Mouse (Mus musculus) liver, embryonic 15.5 days (tissue): ENCODE data around the gene Lsm10. TPM values are rescaled to one million over a fixed set of nuclear protein-coding genes. Genes with fewer than 3 reads are reported as not detected.

Experiments used
- ATAC-seq: fragments of 200-750 bp; cut with Nextera tagmentation; 2 replicates; pipeline ENCODE4 v1.8.0; 2017; ENCODE audit warnings: moderate number of reproducible peaks, mild to moderate bottlenecking, moderate library complexity; ENCODE audit not compliant: insufficient read depth
- H3K27ac ChIP-seq: fragments of 300-500 bp; sonication (generic); replicated peaks from 2 replicates; pipeline ENCODE4 v1.5.1; 2015; ENCODE audit warnings: mild to moderate bottlenecking, inconsistent platforms
- H3K27me3 ChIP-seq: fragments of 300-500 bp; sonication (generic); 2 replicates; pipeline ENCODE4 v1.6.1; 2015; ENCODE audit warnings: mild to moderate bottlenecking, inconsistent platforms
- H3K36me3 ChIP-seq: fragments of 300-500 bp; sonication (generic); replicated peaks from 2 replicates; pipeline ENCODE4 v1.6.1; 2015; ENCODE audit warnings: moderate library complexity, mild to moderate bottlenecking, inconsistent platforms
- H3K4me1 ChIP-seq: fragments of 300-500 bp; sonication (generic); replicated peaks from 2 replicates; pipeline ENCODE4 v1.6.1; 2015; ENCODE audit warnings: inconsistent platforms
- H3K4me2 ChIP-seq: fragments of 300-500 bp; sonication (generic); 2 replicates; pipeline ENCODE4 v1.6.1; 2015; ENCODE audit warnings: moderate library complexity, mild to moderate bottlenecking, inconsistent platforms
- H3K4me3 ChIP-seq: fragments of 300-500 bp; sonication (generic); replicated peaks from 2 replicates; pipeline ENCODE4 v1.5.1; 2015; ENCODE audit warnings: mild to moderate bottlenecking, inconsistent platforms
- H3K9ac ChIP-seq: fragments of 300-500 bp; sonication (generic); 2 replicates; pipeline ENCODE4 v1.6.1; 2015; ENCODE audit warnings: moderate library complexity, mild to moderate bottlenecking, inconsistent platforms
- H3K9me3 ChIP-seq: fragments of 300-500 bp; sonication (generic); replicated peaks from 2 replicates; pipeline ENCODE4 v1.6.1; 2016; ENCODE audit warnings: inconsistent platforms
- WGBS: fragments of 180-500 bp; shearing (Covaris S2); methylation state at CpG from one replicate; pipeline ENCODE4 v1.1.7; 2015; ENCODE audit warnings: mixed read lengths; ENCODE audit not compliant: insufficient replicate concordance; 5-methylcytosine and 5-hydroxymethylcytosine counted together
- polyA plus RNA-seq: library from polyadenylated mRNA; unstranded; fragments of >200 nt; fragmentation: Nextera tagmentation; extraction: Ambion mirVana; gene quantifications from 2 replicates; pipeline ENCODE4 v1.2.1, GENCODE M21; 2015

The Lsm10 gene
- polyA plus RNA-seq, 1 experiment from 2014 or later = 26.7 TPM

- Histone ChIP-seq H3K9ac (no peak overlapping the region), H3K27me3 (no peaks in the 10 kb centered on the region), H3K4me1 (0 out of 2 replicates have a peak, but pooled peaks cover 5% of the 10 kb centered on the region), H3K9me3 (no peaks in the 10 kb centered on the region), H3K4me3 (no peak overlapping the region), H3K27ac (no peak overlapping the region), H3K36me3 (peaks cover 28% of the 10 kb centered on the region), H3K4me2 (no peak overlapping the region)
- no peak for ATAC-seq
- 83% methylated on average over 10 of the region's 10 CpGs for WGBS
Observed at GRCm38 (mm10) chr4:126123309-126124040, 27.1 kb downstream of the Lsm10 start.

GRCm38 (mm10) chr4:126130502-126130901, 34.1 kb downstream of the Lsm10 start:
- H3K27ac ChIP-seq = no peak overlapping the region
- WGBS = 74% methylated on average over 11 of the region's 11 CpGs
- H3K4me3 ChIP-seq = no peak overlapping the region
- ATAC-seq = no peak
- H3K9ac ChIP-seq = no peak overlapping the region
- no peaks in the 10 kb centered on the region for H3K27me3 ChIP-seq
- peaks cover 46% of the 10 kb centered on the region for H3K36me3 ChIP-seq
- H3K4me1 ChIP-seq = peaks cover 16% of the 10 kb centered on the region; the same call in 1 of the 2 replicates
- no peak overlapping the region for H3K4me2 ChIP-seq
- no peaks in the 10 kb centered on the region for H3K9me3 ChIP-seq

GRCm38 (mm10) chr4:126131290-126132121, 35.1 kb downstream of the Lsm10 start:
- no peaks in the 10 kb centered on the region for H3K9me3 ChIP-seq
- no peaks in the 10 kb centered on the region for H3K27me3 ChIP-seq
- no peak; the same call in 1 of the 2 replicates for ATAC-seq
- peak overlapping the region; percentile 61 for H3K27ac ChIP-seq
- no peak overlapping the region for H3K9ac ChIP-seq
- H3K4me2 ChIP-seq = no peak overlapping the region
- H3K4me1 ChIP-seq = peaks cover 16% of the 10 kb centered on the region; the same call in 1 of the 2 replicates
- peaks cover 48% of the 10 kb centered on the region for H3K36me3 ChIP-seq
- WGBS = 56% methylated on average over 10 of the region's 10 CpGs
- no peak overlapping the region for H3K4me3 ChIP-seq

GRCm38 (mm10) chr4:126132636-126133264, 36.3 kb downstream of the Lsm10 start:
- H3K9me3 ChIP-seq = no peaks in the 10 kb centered on the region
- H3K27me3 ChIP-seq = no peaks in the 10 kb centered on the region
- no peak overlapping the region for H3K9ac ChIP-seq
- WGBS = 73% methylated on average over 6 of the region's 6 CpGs
- no peak overlapping the region for H3K27ac ChIP-seq
- no peak overlapping the region for H3K4me2 ChIP-seq
- peaks cover 11% of the 10 kb centered on the region; the same call in 1 of the 2 replicates for H3K4me1 ChIP-seq
- no peak for ATAC-seq
- no peak overlapping the region for H3K4me3 ChIP-seq
- peaks cover 44% of the 10 kb centered on the region for H3K36me3 ChIP-seq

- Histone ChIP-seq H3K27ac (no peak overlapping the region), H3K27me3 (no peaks in the 10 kb centered on the region), H3K4me2 (no peak overlapping the region), H3K4me3 (no peak overlapping the region), H3K36me3 (peaks cover 47% of the 10 kb centered on the region), H3K4me1 (peaks cover 11% of the 10 kb centered on the region; the same call in 1 of the 2 replicates), H3K9ac (no peak overlapping the region), H3K9me3 (no peaks in the 10 kb centered on the region)
- 87% methylated on average over 4 of the region's 4 CpGs for WGBS
- no peak for ATAC-seq
Observed at GRCm38 (mm10) chr4:126134236-126134635, 37.8 kb downstream of the Lsm10 start.

GRCm38 (mm10) chr4:126134639-126135038, 38.2 kb downstream of the Lsm10 start:
- Histone ChIP-seq H3K4me2 (no peak overlapping the region), H3K27me3 (no peaks in the 10 kb centered on the region), H3K36me3 (peaks cover 46% of the 10 kb centered on the region), H3K27ac (no peak overlapping the region), H3K4me1 (peaks cover 11% of the 10 kb centered on the region; the same call in 1 of the 2 replicates), H3K9ac (no peak overlapping the region), H3K9me3 (no peaks in the 10 kb centered on the region), H3K4me3 (no peak overlapping the region)
- 73% methylated on average over 4 of the region's 4 CpGs for WGBS
- ATAC-seq = no peak

GRCm38 (mm10) chr4:126137773-126138172, 41.4 kb downstream of the Lsm10 start:
- Histone ChIP-seq H3K9ac (no peak overlapping the region), H3K27ac (no peak overlapping the region), H3K4me1 (no peaks in the 10 kb centered on the region), H3K4me2 (no peak overlapping the region), H3K4me3 (no peak overlapping the region), H3K36me3 (peaks cover 44% of the 10 kb centered on the region), H3K27me3 (no peaks in the 10 kb centered on the region), H3K9me3 (no peaks in the 10 kb centered on the region)
- WGBS = 74% methylated on average over 4 of the region's 4 CpGs
- ATAC-seq = no peak

- peak; percentile 35; the same call in 1 of the 2 replicates for ATAC-seq
- Histone ChIP-seq H3K4me3 (no peak overlapping the region), H3K4me2 (no peak overlapping the region), H3K4me1 (no peaks in the 10 kb centered on the region), H3K27me3 (no peaks in the 10 kb centered on the region), H3K9me3 (no peaks in the 10 kb centered on the region), H3K27ac (no peak overlapping the region), H3K9ac (no peak overlapping the region), H3K36me3 (peaks cover 29% of the 10 kb centered on the region)
- 66% methylated on average over 5 of the region's 5 CpGs for WGBS
Observed at GRCm38 (mm10) chr4:126141021-126141420, 44.6 kb downstream of the Lsm10 start.

GRCm38 (mm10) chr4:126145396-126145795, 49.0 kb downstream of the Lsm10 start:
- H3K4me1 ChIP-seq = peaks cover 22% of the 10 kb centered on the region
- no peak overlapping the region for H3K27ac ChIP-seq
- 30% methylated on average over 4 of the region's 4 CpGs for WGBS
- no peak overlapping the region for H3K4me2 ChIP-seq
- H3K4me3 ChIP-seq = no peak overlapping the region
- H3K9ac ChIP-seq = no peak overlapping the region
- H3K9me3 ChIP-seq = no peaks in the 10 kb centered on the region
- ATAC-seq = no peak
- no peaks in the 10 kb centered on the region for H3K36me3 ChIP-seq
- H3K27me3 ChIP-seq = peaks cover 41% of the 10 kb centered on the region

GRCm38 (mm10) chr4:126146974-126147532, 50.6 kb downstream of the Lsm10 start:
- Histone ChIP-seq H3K9me3 (no peaks in the 10 kb centered on the region), H3K4me1 (peaks cover 26% of the 10 kb centered on the region), H3K9ac (no peak overlapping the region), H3K36me3 (no peaks in the 10 kb centered on the region), H3K27ac (peak overlapping the region; percentile 56; the same call in 1 of the 2 replicates), H3K4me2 (peak overlapping the region; percentile 65), H3K4me3 (no peak overlapping the region), H3K27me3 (peaks cover 57% of the 10 kb centered on the region)
- ATAC-seq = no peak
- 58% methylated on average over 9 of the region's 9 CpGs for WGBS
